Mouse (Mus musculus) ovary, adult 10 weeks (tissue): Measurements from ENCODE around the gene Reg3g. TPM values are rescaled to one million over a fixed set of nuclear protein-coding genes. Genes with fewer than 3 reads are reported as not detected.

Source experiments
- polyA plus RNA-seq: library from polyadenylated mRNA; stranded (reverse); fragments of 350-450 nt; fragmentation: Illumina TruSeq; extraction: RNeasy Lipid Tissue Mini Kit (QIAGEN cat#74804); gene quantifications from one replicate; pipeline ENCODE4 v1.2.3, GENCODE M21; 2014

Reg3g gene
- polyA plus RNA-seq = not detected

DNA sequence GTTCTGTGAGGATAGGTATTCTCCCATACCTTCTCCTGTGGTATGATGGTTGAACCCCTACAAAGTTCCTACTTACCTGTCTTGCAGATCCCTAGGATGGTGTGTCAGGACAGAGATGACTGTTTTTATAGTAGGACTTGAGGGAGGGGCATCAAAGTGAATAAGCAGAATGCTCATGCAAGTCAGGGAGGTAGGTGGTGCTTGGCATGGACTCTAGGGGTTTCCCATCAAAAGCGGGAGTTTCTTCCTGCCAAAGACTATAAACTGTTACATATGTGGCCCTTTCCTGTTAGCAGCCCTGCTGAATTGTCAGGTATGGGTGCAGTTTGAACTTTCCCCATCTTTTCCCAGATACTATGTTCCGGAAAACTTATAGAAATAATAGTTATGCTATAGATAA lies at the start of gene Reg3g:
Gene Reg3g, minus strand, starts transcription at position 101 of the 400 bp plus-strand sequence.

DNA sequence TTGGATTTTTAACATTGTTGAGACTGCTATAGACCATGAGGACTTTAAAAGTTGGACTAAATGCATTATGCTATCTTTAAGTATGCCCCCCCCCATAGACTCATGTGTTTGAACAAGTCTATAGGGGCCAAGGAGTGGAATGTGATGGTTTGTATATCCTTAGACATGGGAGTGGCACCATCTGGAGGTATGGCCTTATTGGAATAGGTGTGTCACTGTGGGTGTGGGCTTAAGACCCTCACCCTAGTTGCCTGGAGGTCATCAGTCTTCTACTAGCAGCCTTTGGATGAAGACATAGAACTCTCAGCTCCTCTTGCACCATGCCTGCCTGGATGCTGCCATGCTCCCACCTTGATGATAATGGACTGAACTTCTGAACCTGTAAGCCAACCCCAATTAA lies 46.3 kb downstream of the Reg3g start, which contains the start of gene Reg1:
Gene Reg1, plus strand, starts transcription at position 301 of the 400 bp plus-strand sequence.

Other genes with a start within 250 kb of the Reg3g start
- not detected for gene Reg3b, start 98.2 kb downstream of the Reg3g start, polyA plus RNA-seq
- gene Reg3d, start 90.0 kb downstream of the Reg3g start, polyA plus RNA-seq = not detected
- gene Reg3a, start 88.2 kb downstream of the Reg3g start, polyA plus RNA-seq = not detected
- gene Reg2, start 73.2 kb downstream of the Reg3g start, polyA plus RNA-seq = not detected
- gene Reg1, start 46.2 kb downstream of the Reg3g start, polyA plus RNA-seq = not detected